Mouse (Mus musculus) limb, embryonic 13.5 days (tissue): ENCODE measurements around the gene C3. TPM values are rescaled to one million over a fixed set of nuclear protein-coding genes. Genes with fewer than 3 reads are reported as not detected.

Experiments
- ATAC-seq: fragments of 200-750 bp; cut with Nextera tagmentation; 2 replicates; pipeline ENCODE4 v1.8.0; 2017; ENCODE audit warnings: low read depth, moderate number of reproducible peaks, moderate TSS enrichment; ENCODE audit not compliant: low FRiP score
- H3K27ac ChIP-seq: fragments of 300-500 bp; sonication (generic); 2 replicates; pipeline ENCODE4 v1.5.1; 2015; ENCODE audit warnings: inconsistent platforms, mild to moderate bottlenecking, moderate library complexity
- H3K27me3 ChIP-seq: fragments of 300-500 bp; sonication (generic); 2 replicates; pipeline ENCODE4 v1.6.1; 2015; ENCODE audit warnings: mild to moderate bottlenecking, inconsistent platforms
- H3K36me3 ChIP-seq: fragments of 300-500 bp; sonication (generic); 2 replicates; pipeline ENCODE4 v1.6.1; 2015; ENCODE audit warnings: inconsistent platforms, mild to moderate bottlenecking, moderate library complexity
- H3K4me1 ChIP-seq: fragments of 300-500 bp; sonication (generic); 2 replicates; pipeline ENCODE4 v1.6.1; 2015; ENCODE audit warnings: inconsistent platforms
- H3K4me2 ChIP-seq: fragments of 300-500 bp; sonication (generic); replicated peaks from 2 replicates; pipeline ENCODE4 v1.6.1; 2015; ENCODE audit warnings: inconsistent platforms, mild to moderate bottlenecking, moderate library complexity
- H3K4me3 ChIP-seq: fragments of 300-500 bp; sonication (generic); 2 replicates; pipeline ENCODE4 v1.5.1; 2015; ENCODE audit warnings: moderate library complexity, mild to moderate bottlenecking, inconsistent platforms
- H3K9ac ChIP-seq: fragments of 300-500 bp; sonication (generic); 2 replicates; pipeline ENCODE4 v1.6.1; 2015; ENCODE audit warnings: mild to moderate bottlenecking, inconsistent platforms
- H3K9me3 ChIP-seq: fragments of 300-500 bp; sonication (generic); 2 replicates; pipeline ENCODE4 v1.6.1; 2016; ENCODE audit warnings: inconsistent platforms
- WGBS: fragments of 180-500 bp; shearing (Covaris S2); methylation state at CpG from one replicate; pipeline ENCODE4 v1.1.7; 2015; 5-methylcytosine and 5-hydroxymethylcytosine counted together
- polyA plus RNA-seq: library from polyadenylated mRNA; unstranded; fragments of >200 nt; fragmentation: Nextera tagmentation; extraction: Ambion mirVana; gene quantifications from 2 replicates; pipeline ENCODE4 v1.2.1, GENCODE M21; 2015

Gene C3
- polyA plus RNA-seq = 0.31 and 0.59 TPM in 2 replicates

DNA sequence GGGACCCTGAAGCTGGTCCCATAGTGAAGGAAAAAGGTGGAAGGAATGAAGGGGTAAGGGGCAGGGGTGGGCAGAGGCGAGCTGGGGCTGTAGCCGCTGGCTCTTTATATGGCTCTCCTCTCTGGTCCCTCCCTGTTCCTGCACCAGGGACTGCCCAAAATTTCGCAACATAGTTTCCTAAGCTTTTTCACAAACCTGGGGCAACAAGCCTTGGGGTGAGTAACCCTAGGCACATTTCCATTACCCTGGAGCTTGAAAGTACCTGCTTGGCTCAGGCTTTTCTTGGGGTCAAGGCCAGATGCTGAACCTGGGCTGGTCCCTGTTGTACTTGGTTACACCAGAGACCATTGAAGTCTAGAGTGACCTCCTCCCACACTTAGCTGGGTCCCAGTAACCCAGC lies at the start of gene C3:
Gene C3 (minus strand): TSS at position 123 of the 400 bp plus-strand sequence.
- H3K4me1 ChIP-seq = no peaks in the 10 kb centered on the region
- H3K36me3 ChIP-seq = no peaks in the 10 kb centered on the region
- ATAC-seq = no peak
- no peak within 1 kb of the TSS for H3K9ac ChIP-seq
- peaks cover 41% of the 10 kb centered on the region; the same call in 1 of the 2 replicates for H3K27me3 ChIP-seq
- H3K27ac ChIP-seq = no peak within 1 kb of the TSS
- no peaks in the 10 kb centered on the region for H3K9me3 ChIP-seq
- H3K4me3 ChIP-seq = no peak within 1 kb of the TSS
- H3K4me2 ChIP-seq = no peak within 1 kb of the TSS
- 68% methylated on average over 3 of the region's 3 CpGs for WGBS

DNA sequence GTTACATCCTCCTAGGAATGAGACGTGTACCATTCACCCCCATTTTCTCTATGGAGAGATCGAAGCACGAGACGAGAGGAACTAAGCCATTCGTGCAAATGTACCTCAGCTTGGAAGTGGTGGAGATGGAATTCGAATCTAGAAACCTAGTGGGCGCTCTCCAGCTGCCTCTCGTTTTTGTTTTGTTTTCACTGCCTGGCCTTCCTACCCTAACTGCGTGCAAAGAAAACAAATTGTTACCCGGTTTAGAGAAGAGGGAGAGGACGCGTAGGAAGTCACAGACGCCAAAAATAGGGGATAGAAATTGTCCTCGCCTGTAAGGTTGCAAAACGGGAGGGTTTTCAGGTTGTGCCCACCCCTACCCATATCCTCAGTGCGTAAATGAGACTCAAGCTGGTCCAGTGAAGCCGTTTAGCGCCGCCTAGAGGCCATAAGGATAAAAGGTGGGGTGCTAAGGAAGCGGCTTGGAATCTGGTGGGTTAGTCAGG lies 48.7 kb upstream of the C3 start:
- peaks cover 11% of the 10 kb centered on the region for H3K4me1 ChIP-seq
- no peak overlapping the region for H3K27ac ChIP-seq
- no peaks in the 10 kb centered on the region for H3K36me3 ChIP-seq
- H3K27me3 ChIP-seq = peaks cover 65% of the 10 kb centered on the region
- H3K4me3 ChIP-seq = peak overlapping the region; percentile 53
- WGBS = under 1% methylated on average over 20 of the region's 20 CpGs
- peak overlapping the region; percentile 26; the same call in 1 of the 2 replicates for H3K9ac ChIP-seq
- ATAC-seq = peak; percentile 59
- H3K9me3 ChIP-seq = no peaks in the 10 kb centered on the region
- H3K4me2 ChIP-seq = peak overlapping the region; percentile 74

DNA sequence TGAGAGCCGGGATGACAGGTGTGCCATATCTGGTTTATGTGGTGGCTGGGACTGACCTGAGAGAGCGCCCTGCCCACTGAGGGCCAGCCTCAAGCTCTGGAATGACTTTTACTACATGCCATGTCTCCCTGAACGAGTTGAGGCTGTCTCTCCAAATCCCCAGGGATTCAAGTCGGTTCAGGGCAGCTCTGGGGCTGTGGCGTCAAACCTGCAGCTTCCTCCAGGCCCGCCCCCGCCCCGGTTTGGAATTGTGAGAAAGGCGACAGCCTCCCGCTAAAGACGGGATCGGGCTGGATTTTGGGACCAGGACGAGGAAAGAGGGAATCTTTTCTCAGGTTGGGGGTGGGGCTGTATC lies 48.0 kb upstream of the C3 start:
- Histone ChIP-seq H3K4me1 (peaks cover 11% of the 10 kb centered on the region), H3K36me3 (no peaks in the 10 kb centered on the region), H3K27me3 (peaks cover 65% of the 10 kb centered on the region), H3K4me2 (peak overlapping the region; percentile 74), H3K9ac (no peak overlapping the region), H3K9me3 (no peaks in the 10 kb centered on the region), H3K27ac (no peak overlapping the region), H3K4me3 (peak overlapping the region; percentile 53)
- WGBS = 3% methylated on average over 13 of the region's 13 CpGs
- ATAC-seq = peak; percentile 5; the same call in 1 of the 2 replicates

DNA sequence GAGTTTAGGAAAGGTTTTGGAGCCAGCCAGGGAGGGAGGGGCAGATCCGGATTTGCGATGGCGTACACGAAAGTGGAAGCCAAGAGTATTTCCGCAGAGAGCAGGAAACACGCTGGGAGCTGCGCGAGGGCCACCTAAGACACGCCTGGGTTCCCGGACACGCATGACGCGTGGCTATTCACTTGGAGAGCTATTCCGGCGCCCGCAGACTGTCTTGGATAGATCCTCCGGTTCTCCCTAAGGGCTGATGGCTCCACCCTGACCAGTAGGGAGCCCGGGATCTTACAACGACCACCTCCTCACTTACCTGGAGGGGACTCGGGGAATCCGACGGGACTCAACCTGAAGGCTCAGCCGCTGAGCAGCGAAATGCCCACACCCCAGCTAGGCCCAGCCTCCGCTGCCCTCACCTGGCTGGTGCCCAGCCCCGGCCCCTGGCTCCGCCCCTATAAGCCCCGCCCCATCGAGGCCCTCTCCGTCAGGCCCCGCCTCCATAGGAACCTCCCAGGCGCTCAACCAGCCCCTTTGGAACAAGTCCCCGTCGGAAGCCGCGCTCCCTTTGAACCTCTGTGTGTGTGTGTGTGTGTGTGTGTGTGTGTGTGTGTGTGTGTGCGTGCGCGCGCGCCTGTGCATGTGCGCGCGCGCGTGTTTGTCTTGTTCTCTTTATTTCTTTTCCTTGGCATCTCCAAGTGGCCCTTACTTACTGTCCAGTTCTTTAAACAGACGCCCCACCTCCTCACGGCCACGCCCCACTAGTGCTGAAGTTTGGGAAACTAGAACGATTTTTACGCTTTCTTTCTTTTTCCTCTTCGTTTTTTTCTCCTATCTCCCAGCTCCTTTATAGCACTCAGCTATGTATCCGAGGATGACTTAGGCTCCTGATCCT lies 47.4 kb upstream of the C3 start:
- Histone ChIP-seq H3K4me1 (peaks cover 11% of the 10 kb centered on the region), H3K9ac (peak overlapping the region; percentile 62), H3K4me3 (peak overlapping the region; percentile 53), H3K4me2 (peak overlapping the region; percentile 74), H3K9me3 (no peaks in the 10 kb centered on the region), H3K27ac (no peak overlapping the region), H3K27me3 (peaks cover 62% of the 10 kb centered on the region), H3K36me3 (no peaks in the 10 kb centered on the region)
- under 1% methylated on average over 53 of the region's 53 CpGs for WGBS
- ATAC-seq = peak; percentile 72

DNA sequence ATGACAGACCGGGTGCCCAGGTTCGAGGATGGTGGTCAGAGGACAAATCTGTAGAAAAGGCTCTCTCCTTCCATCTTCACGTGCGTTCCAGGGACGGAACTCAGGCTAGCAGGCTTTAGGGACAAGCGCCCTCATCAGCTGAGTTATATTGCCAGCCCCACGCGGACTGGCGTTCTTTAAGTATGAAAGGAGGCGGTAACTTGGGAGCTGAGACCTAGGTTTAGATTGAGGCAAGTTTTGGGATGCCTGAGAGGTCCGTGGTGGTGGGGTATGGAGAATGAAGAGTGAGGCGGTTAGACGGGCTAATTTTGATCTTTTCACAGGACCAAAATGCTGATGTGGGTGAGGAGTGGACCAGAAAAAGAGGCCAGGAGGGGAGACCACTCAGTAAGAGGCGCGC lies 46.8 kb upstream of the C3 start:
- 9% methylated on average over 15 of the region's 15 CpGs for WGBS
- H3K9me3 ChIP-seq = no peaks in the 10 kb centered on the region
- H3K4me2 ChIP-seq = peak overlapping the region; percentile 74
- H3K4me3 ChIP-seq = peak overlapping the region; percentile 53
- H3K36me3 ChIP-seq = no peaks in the 10 kb centered on the region
- no peak for ATAC-seq
- peaks cover 11% of the 10 kb centered on the region for H3K4me1 ChIP-seq
- peaks cover 56% of the 10 kb centered on the region for H3K27me3 ChIP-seq
- peak overlapping the region; percentile 62 for H3K9ac ChIP-seq
- no peak overlapping the region for H3K27ac ChIP-seq

DNA sequence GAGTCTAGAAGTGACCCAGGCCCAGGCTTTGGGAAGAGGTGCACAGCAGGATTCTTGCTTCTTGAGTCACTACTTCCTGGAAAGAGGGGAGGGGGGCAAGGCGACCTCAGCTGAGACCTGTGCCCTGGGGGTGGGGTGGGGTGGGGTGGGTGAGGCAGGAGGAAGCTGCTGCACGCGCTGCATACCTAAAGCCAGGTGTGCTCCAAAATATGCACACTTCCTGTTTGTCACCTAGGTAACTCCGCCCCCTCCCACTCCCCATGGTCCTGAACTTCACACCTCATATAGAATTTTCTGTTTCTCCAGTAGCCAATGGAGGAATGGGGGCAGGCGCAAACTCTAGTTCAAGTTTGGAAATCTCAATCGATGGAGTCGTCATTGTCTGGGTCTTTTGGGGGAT lies 45.9 kb upstream of the C3 start:
- H3K9me3 ChIP-seq = no peaks in the 10 kb centered on the region

DNA sequence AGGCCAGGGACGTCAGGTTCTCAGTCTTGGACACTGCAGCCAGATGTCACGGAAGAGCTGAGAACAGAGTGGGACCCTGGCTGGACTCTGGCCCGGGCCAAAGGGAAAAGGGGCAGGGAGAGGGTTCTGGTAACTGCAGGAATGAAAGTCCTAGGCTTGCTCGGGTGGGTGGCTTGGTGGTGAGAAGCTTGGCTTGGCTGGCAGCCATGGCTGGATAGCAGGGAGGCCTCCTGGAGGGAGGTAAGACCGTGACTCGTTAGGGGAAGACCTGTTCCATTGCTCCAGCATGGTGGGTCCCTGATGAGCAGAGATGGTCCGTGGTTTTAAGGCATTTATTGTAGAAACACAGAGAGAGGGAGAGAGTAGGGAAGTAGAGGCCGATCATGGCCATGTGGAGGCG lies 43.4 kb upstream of the C3 start:
- Histone ChIP-seq H3K9me3 (no peaks in the 10 kb centered on the region), H3K4me3 (no peak overlapping the region), H3K4me1 (peaks cover 8% of the 10 kb centered on the region), H3K27me3 (peaks cover 37% of the 10 kb centered on the region), H3K9ac (no peak overlapping the region), H3K27ac (no peak overlapping the region), H3K4me2 (no peak overlapping the region), H3K36me3 (no peaks in the 10 kb centered on the region)
- no peak for ATAC-seq
- WGBS = 65% methylated on average over 9 of the region's 9 CpGs

More for the DNA sequence above, 45.9 kb upstream of the C3 start:
- Histone ChIP-seq H3K9ac (no peak overlapping the region), H3K4me3 (no peak overlapping the region), H3K27ac (no peak overlapping the region), H3K27me3 (peaks cover 48% of the 10 kb centered on the region), H3K36me3 (no peaks in the 10 kb centered on the region), H3K4me1 (peaks cover 11% of the 10 kb centered on the region), H3K4me2 (no peak overlapping the region)
- no peak for ATAC-seq
- 30% methylated on average over 7 of the region's 7 CpGs for WGBS

DNA sequence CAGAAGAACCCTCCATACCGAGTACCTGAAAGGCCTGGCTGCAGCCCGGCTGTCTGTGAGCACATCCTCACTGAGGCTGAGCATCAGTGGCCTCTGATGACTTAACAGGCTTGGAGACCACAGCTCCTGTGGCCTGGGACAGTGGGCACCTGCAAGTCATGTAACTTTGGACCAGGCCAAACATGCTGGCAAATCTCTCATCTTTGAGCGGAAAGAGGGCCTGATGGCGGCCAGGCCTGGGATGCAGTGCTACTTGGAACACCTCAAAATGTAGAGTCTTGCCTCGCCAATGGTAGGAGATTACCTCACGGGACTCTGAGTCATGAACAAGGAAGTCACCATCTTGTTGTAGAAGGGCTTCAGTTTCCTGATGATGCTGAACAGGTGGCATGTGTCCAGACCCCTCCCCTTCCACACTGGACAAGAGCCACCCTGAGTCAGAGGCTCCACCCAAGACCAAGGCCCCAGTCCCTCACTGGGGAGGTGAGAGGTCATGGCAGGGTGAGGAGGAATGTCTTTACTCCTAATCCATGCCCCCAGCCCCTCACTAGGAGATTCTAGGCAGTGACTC lies 39.7 kb upstream of the C3 start:
- Histone ChIP-seq H3K9me3 (no peaks in the 10 kb centered on the region), H3K9ac (no peak overlapping the region), H3K4me3 (no peak overlapping the region), H3K27ac (no peak overlapping the region), H3K4me1 (peaks cover 4% of the 10 kb centered on the region; the same call in 1 of the 2 replicates), H3K27me3 (peaks cover 9% of the 10 kb centered on the region; the same call in 1 of the 2 replicates), H3K36me3 (peaks cover 15% of the 10 kb centered on the region), H3K4me2 (no peak overlapping the region)
- 90% methylated on average over 6 of the region's 6 CpGs for WGBS
- ATAC-seq = no peak

DNA sequence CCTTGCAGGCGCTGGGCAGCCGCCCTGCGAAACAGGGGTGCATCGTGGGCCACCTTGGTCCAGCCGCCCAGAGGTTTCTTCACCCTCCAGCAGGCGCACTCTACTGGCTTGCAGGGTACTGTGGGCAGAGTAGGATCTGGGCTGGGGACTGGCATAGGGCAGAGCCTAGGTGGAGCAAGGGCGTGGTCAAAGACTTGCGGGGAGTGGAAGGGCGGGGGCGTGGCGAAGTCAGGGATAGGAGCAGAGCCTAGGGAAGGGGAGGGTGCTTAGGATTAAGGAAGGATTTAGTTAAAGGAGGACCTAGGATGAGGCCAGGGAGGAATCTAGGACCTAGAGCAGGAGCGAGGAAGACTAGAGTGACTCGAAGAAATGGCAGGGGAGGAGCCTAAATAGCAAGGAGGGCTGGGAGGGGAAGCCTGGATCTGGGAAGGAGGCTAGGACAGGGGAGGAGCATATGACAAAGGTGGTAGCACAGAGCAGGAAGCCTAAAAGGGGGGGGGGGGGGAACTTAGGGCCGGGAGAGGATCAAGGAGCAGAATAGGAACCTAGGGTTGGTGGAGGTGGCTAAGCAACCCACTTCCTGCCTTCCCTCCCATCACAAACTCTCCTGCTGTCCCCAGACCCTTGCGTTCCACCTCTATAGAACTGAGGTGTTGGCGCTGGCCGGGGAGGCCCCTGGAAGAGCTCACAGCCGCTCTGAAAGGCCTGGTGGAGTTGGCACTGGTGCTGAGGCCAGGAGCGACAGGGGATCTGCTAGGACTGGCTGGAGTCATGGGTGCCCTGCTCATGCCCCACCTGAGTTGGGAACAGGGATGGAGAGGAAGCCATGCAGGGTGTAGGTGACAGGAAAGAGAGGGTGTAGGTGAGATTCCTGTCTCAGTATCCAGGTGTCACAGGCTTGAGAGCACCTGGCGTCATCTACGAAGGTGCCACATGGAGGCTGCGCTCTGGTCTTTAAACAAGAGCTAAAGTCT lies 37.3 kb upstream of the C3 start:
- Histone ChIP-seq H3K4me1 (peaks cover 4% of the 10 kb centered on the region; the same call in 1 of the 2 replicates), H3K9me3 (no peaks in the 10 kb centered on the region), H3K36me3 (peaks cover 39% of the 10 kb centered on the region), H3K27ac (no peak overlapping the region), H3K9ac (0 out of 2 replicates have a peak overlapping the region, but pooled peaks have one; percentile 31), H3K27me3 (no peaks in the 10 kb centered on the region), H3K4me3 (peak overlapping the region; percentile 11), H3K4me2 (peak overlapping the region; percentile 49)
- ATAC-seq = peak; percentile 72
- 25% methylated on average over 22 of the region's 22 CpGs for WGBS

DNA sequence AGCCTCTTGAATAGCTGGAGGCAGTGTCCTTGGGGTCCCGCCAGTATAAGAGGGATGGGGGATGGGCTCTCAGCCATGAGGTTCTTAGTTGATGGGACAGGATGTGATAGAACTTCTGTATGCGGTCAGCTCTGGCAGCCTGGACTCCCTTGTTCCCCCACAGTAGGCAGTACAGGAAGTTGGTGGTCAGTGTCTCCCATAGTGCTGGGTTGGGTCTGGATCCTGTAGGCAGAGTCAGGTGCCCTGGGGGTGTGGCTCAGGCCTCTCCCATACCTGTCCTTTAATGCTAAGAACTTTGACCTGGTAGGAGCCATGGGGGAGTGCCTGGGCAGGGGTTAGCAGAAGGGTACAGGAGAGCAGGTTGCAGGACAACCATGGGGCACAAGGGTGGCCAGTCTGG lies 36.2 kb upstream of the C3 start:
- H3K9ac ChIP-seq = no peak overlapping the region
- H3K36me3 ChIP-seq = peaks cover 50% of the 10 kb centered on the region
- WGBS = 76% methylated on average over 2 of the region's 2 CpGs
- peaks cover 4% of the 10 kb centered on the region; the same call in 1 of the 2 replicates for H3K4me1 ChIP-seq
- H3K4me2 ChIP-seq = no peak overlapping the region
- no peak for ATAC-seq
- H3K27me3 ChIP-seq = no peaks in the 10 kb centered on the region
- no peak overlapping the region for H3K27ac ChIP-seq
- no peaks in the 10 kb centered on the region for H3K9me3 ChIP-seq
- no peak overlapping the region for H3K4me3 ChIP-seq

DNA sequence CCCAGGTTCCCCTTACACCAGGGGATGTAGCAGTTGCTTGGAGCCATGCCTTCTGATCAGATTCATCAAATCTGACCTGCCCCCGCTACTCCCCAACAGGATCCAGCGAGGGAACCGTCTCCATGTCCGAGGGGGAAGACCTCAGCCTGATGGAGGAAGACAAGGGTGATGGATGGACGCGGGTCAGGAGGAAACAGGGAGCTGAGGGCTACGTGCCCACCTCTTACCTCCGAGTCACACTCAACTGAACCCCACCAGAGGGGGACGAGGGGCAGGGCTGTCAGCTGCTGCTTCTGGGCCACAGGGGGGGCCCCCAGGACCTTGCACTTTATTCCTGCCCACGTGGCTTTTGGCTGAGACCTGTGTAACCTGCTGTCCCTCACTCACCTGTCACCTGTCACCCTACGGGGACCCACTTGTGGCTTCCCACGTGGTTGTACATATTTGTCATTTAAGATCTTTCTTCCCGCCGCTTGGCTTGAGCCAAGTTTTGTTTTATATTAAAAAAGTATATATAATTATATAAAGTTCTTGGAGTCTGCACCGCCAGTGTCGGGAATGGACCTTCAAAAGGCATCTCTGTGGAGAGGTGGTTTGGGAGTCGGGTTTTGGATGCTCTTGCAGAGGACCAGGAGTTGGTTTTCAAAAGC lies 35.1 kb upstream of the C3 start:
- Histone ChIP-seq H3K4me1 (peaks cover 4% of the 10 kb centered on the region; the same call in 1 of the 2 replicates), H3K4me3 (no peak overlapping the region), H3K27me3 (no peaks in the 10 kb centered on the region), H3K9ac (no peak overlapping the region), H3K4me2 (no peak overlapping the region), H3K9me3 (no peaks in the 10 kb centered on the region), H3K27ac (no peak overlapping the region), H3K36me3 (peaks cover 61% of the 10 kb centered on the region)
- WGBS = 91% methylated on average over 17 of the region's 17 CpGs
- no peak for ATAC-seq
